Mouse (Mus musculus): ENCODE data around the gene Cacna1e.

The Cacna1e gene

GRCm38 (mm10) chr1:154566026-154566425 is 318.3 kb downstream of the Cacna1e start:
- H3K27me3 ChIP-seq (ENCODE audit: insufficient read depth, low read length): peaks cover 2% of the 10 kb centered on the region; the same call in 1 of the 2 replicates
- no peaks in the 10 kb centered on the region for H3K4me1 ChIP-seq (replicated peaks; ENCODE audit: low read depth, low read length)
- no peaks in the 10 kb centered on the region for H3K36me3 ChIP-seq (ENCODE audit: insufficient read depth, low read length)
- peaks cover 3% of the 10 kb centered on the region; the same call in 1 of the 2 replicates for H3K9me3 ChIP-seq (ENCODE audit: low read length)
- TF ChIP-seq NANOG (IDR thresholded peaks at IDR 0.05; ENCODE audit: borderline replicate concordance, low read length) (no peak), CTCF (conservative IDR thresholded peaks at IDR 0.05; ENCODE audit: low read length) (no peak), POU5F1 (IDR thresholded peaks at IDR 0.05; ENCODE audit: borderline replicate concordance, low read length) (no peak)
- H3K4me3 ChIP-seq (replicated peaks; ENCODE audit: low read length): no peak overlapping the region

- Histone ChIP-seq H3K4me3 (replicated peaks; ENCODE audit: low read length) (no peak overlapping the region), H3K9me3 (ENCODE audit: low read length) (no peaks in the 10 kb centered on the region), H3K4me1 (replicated peaks; ENCODE audit: low read depth, low read length) (peaks cover 7% of the 10 kb centered on the region; the same call in 1 of the 2 replicates), H3K27me3 (ENCODE audit: insufficient read depth, low read length) (no peaks in the 10 kb centered on the region), H3K36me3 (ENCODE audit: insufficient read depth, low read length) (no peaks in the 10 kb centered on the region)
- TF ChIP-seq CTCF (conservative IDR thresholded peaks at IDR 0.05; ENCODE audit: low read length): no peak
- TF ChIP-seq POU5F1 (IDR thresholded peaks at IDR 0.05; ENCODE audit: borderline replicate concordance, low read length): no peak
- no peak for TF ChIP-seq NANOG (IDR thresholded peaks at IDR 0.05; ENCODE audit: borderline replicate concordance, low read length)
These were observed 328.5 kb downstream of the Cacna1e start for GRCm38 (mm10) chr1:154555811-154556210.

GRCm38 (mm10) chr1:154553132-154553531 is 331.2 kb downstream of the Cacna1e start:
- H3K4me3 ChIP-seq (replicated peaks; ENCODE audit: low read length): no peak overlapping the region
- TF ChIP-seq CTCF (conservative IDR thresholded peaks at IDR 0.05; ENCODE audit: low read length) (no peak), POU5F1 (IDR thresholded peaks at IDR 0.05; ENCODE audit: borderline replicate concordance, low read length) (no peak), NANOG (IDR thresholded peaks at IDR 0.05; ENCODE audit: borderline replicate concordance, low read length) (no peak)
- H3K9me3 ChIP-seq (ENCODE audit: low read length): no peaks in the 10 kb centered on the region

GRCm38 (mm10) chr1:154537445-154537844 is 346.9 kb downstream of the Cacna1e start:
- TF ChIP-seq NANOG (IDR thresholded peaks at IDR 0.05; ENCODE audit: borderline replicate concordance, low read length) (no peak), CTCF (conservative IDR thresholded peaks at IDR 0.05; ENCODE audit: low read length) (no peak), POU5F1 (IDR thresholded peaks at IDR 0.05; ENCODE audit: borderline replicate concordance, low read length) (no peak)
- H3K36me3 ChIP-seq (ENCODE audit: insufficient read depth, low read length): no peaks in the 10 kb centered on the region
- H3K4me1 ChIP-seq (replicated peaks; ENCODE audit: low read depth, low read length): no peaks in the 10 kb centered on the region
- H3K9me3 ChIP-seq (ENCODE audit: low read length): no peaks in the 10 kb centered on the region
- H3K27me3 ChIP-seq (ENCODE audit: insufficient read depth, low read length): no peaks in the 10 kb centered on the region
- H3K4me3 ChIP-seq (replicated peaks; ENCODE audit: low read length): no peak overlapping the region

More at GRCm38 (mm10) chr1:154553132-154553531, 331.2 kb downstream of the Cacna1e start:
- H3K4me1 ChIP-seq (replicated peaks; ENCODE audit: low read depth, low read length): no peaks in the 10 kb centered on the region
- no peaks in the 10 kb centered on the region for H3K27me3 ChIP-seq (ENCODE audit: insufficient read depth, low read length)
- H3K36me3 ChIP-seq (ENCODE audit: insufficient read depth, low read length): no peaks in the 10 kb centered on the region

GRCm38 (mm10) chr1:154536763-154537162 is 347.5 kb downstream of the Cacna1e start:
- TF ChIP-seq POU5F1 (IDR thresholded peaks at IDR 0.05; ENCODE audit: borderline replicate concordance, low read length): no peak
- TF ChIP-seq NANOG (IDR thresholded peaks at IDR 0.05; ENCODE audit: borderline replicate concordance, low read length): no peak
- no peak for TF ChIP-seq CTCF (conservative IDR thresholded peaks at IDR 0.05; ENCODE audit: low read length)
- no peaks in the 10 kb centered on the region for H3K36me3 ChIP-seq (ENCODE audit: insufficient read depth, low read length)
- H3K27me3 ChIP-seq (ENCODE audit: insufficient read depth, low read length): no peaks in the 10 kb centered on the region
- H3K9me3 ChIP-seq (ENCODE audit: low read length): no peaks in the 10 kb centered on the region
- no peaks in the 10 kb centered on the region for H3K4me1 ChIP-seq (replicated peaks; ENCODE audit: low read depth, low read length)
- no peak overlapping the region for H3K4me3 ChIP-seq (replicated peaks; ENCODE audit: low read length)

GRCm38 (mm10) chr1:154532987-154533940 is 351.0 kb downstream of the Cacna1e start:
- no peaks in the 10 kb centered on the region for H3K36me3 ChIP-seq (ENCODE audit: insufficient read depth, low read length)
- no peak for TF ChIP-seq CTCF (conservative IDR thresholded peaks at IDR 0.05; ENCODE audit: low read length)
- no peak for TF ChIP-seq NANOG (IDR thresholded peaks at IDR 0.05; ENCODE audit: borderline replicate concordance, low read length)
- no peak for TF ChIP-seq POU5F1 (IDR thresholded peaks at IDR 0.05; ENCODE audit: borderline replicate concordance, low read length)

DNA sequence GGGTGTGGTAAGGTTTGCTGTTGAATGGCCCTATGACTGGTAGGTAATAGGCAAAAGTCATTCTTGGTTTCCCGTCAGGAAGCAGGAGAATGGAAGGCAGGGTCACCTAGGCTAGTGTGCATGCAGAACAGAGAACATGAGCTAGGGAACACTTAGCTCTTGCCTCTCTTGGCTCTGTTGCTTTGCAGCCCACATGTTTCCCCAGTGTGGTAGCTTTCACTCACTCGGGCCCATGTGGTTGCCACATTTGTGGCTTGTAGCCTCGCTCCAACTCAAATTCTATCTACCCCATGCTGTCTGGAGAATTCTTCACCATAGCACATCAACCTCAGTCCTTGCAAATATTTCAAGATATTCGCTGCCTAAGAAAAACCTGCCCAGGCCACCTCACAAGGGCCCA is 354.6 kb downstream of the Cacna1e start:
- TF ChIP-seq POU5F1 (IDR thresholded peaks at IDR 0.05; ENCODE audit: borderline replicate concordance, low read length) (no peak), CTCF (conservative IDR thresholded peaks at IDR 0.05; ENCODE audit: low read length) (no peak), NANOG (IDR thresholded peaks at IDR 0.05; ENCODE audit: borderline replicate concordance, low read length) (no peak)
- Histone ChIP-seq H3K36me3 (ENCODE audit: insufficient read depth, low read length) (no peaks in the 10 kb centered on the region), H3K4me3 (replicated peaks; ENCODE audit: low read length) (no peak overlapping the region)

More at GRCm38 (mm10) chr1:154532987-154533940, 351.0 kb downstream of the Cacna1e start:
- Histone ChIP-seq H3K27me3 (ENCODE audit: insufficient read depth, low read length) (no peaks in the 10 kb centered on the region), H3K4me1 (replicated peaks; ENCODE audit: low read depth, low read length) (no peaks in the 10 kb centered on the region), H3K9me3 (ENCODE audit: low read length) (no peaks in the 10 kb centered on the region), H3K4me3 (replicated peaks; ENCODE audit: low read length) (no peak overlapping the region)

GRCm38 (mm10) chr1:154528803-154529202 is 355.5 kb downstream of the Cacna1e start:
- Histone ChIP-seq H3K36me3 (ENCODE audit: insufficient read depth, low read length) (no peaks in the 10 kb centered on the region), H3K27me3 (ENCODE audit: insufficient read depth, low read length) (no peaks in the 10 kb centered on the region), H3K9me3 (ENCODE audit: low read length) (no peaks in the 10 kb centered on the region), H3K4me3 (replicated peaks; ENCODE audit: low read length) (no peak overlapping the region), H3K4me1 (replicated peaks; ENCODE audit: low read depth, low read length) (no peaks in the 10 kb centered on the region)
- TF ChIP-seq NANOG (IDR thresholded peaks at IDR 0.05; ENCODE audit: borderline replicate concordance, low read length): no peak
- no peak for TF ChIP-seq CTCF (conservative IDR thresholded peaks at IDR 0.05; ENCODE audit: low read length)
- no peak for TF ChIP-seq POU5F1 (IDR thresholded peaks at IDR 0.05; ENCODE audit: borderline replicate concordance, low read length)

More for the DNA sequence above, 354.6 kb downstream of the Cacna1e start:
- Histone ChIP-seq H3K27me3 (ENCODE audit: insufficient read depth, low read length) (no peaks in the 10 kb centered on the region), H3K9me3 (ENCODE audit: low read length) (no peaks in the 10 kb centered on the region), H3K4me1 (replicated peaks; ENCODE audit: low read depth, low read length) (no peaks in the 10 kb centered on the region)
